Mouse (Mus musculus) bone marrow, adult 2 months (tissue): ENCODE results near the gene 1700003F12Rik.

Experiments
- CTCF ChIP-seq: fragments of 200-500 bp; IDR thresholded peaks from 2 replicates; pipeline ENCODE4 v1.5.1; 2011; ENCODE audit warnings: low read length, control low read depth; ENCODE audit not compliant: control insufficient read depth, insufficient read depth
- POLR2A ChIP-seq: fragments of 200-500 bp; IDR thresholded peaks from 2 replicates; pipeline ENCODE4 v1.6.1; 2011; ENCODE audit warnings: low read depth, mild to moderate bottlenecking, control low read depth, low read length, borderline replicate concordance; ENCODE audit not compliant: control insufficient read depth

- TF ChIP-seq CTCF, result no peak
- TF ChIP-seq POLR2A, result no peak
These were observed 48.9 kb downstream of the 1700003F12Rik start for GRCm38 (mm10) chr2:154595775-154596174.
